Mouse (Mus musculus) hindbrain, embryonic 13.5 days (tissue): ENCODE results near the gene Rapgefl1. TPM values are rescaled to one million over a fixed set of nuclear protein-coding genes. Genes with fewer than 3 reads are reported as not detected.
A peak's percentile ranks its signal among the peaks of the same experiment; 100 is the strongest.

Experiments
- ATAC-seq: fragments of 200-750 bp; cut with Nextera tagmentation; 2 replicates; pipeline ENCODE4 v1.8.0; 2017; ENCODE audit warnings: moderate TSS enrichment; ENCODE audit not compliant: low FRiP score
- H3K27ac ChIP-seq: fragments of 300-500 bp; sonication (generic); 2 replicates; pipeline ENCODE4 v1.5.1; 2015; ENCODE audit warnings: inconsistent platforms, mild to moderate bottlenecking, moderate library complexity
- H3K27me3 ChIP-seq: fragments of 300-500 bp; sonication (generic); 2 replicates; pipeline ENCODE4 v1.6.1; 2015; ENCODE audit warnings: mild to moderate bottlenecking, inconsistent platforms
- H3K36me3 ChIP-seq: fragments of 300-500 bp; sonication (generic); 2 replicates; pipeline ENCODE4 v1.6.1; 2015; ENCODE audit warnings: mild to moderate bottlenecking, inconsistent platforms
- H3K4me1 ChIP-seq: fragments of 300-500 bp; sonication (generic); replicated peaks from 2 replicates; pipeline ENCODE4 v1.6.1; 2015; ENCODE audit warnings: inconsistent platforms
- H3K4me2 ChIP-seq: fragments of 300-500 bp; sonication (generic); 2 replicates; pipeline ENCODE4 v1.6.1; 2015; ENCODE audit warnings: inconsistent platforms, mild to moderate bottlenecking, moderate library complexity
- H3K4me3 ChIP-seq: fragments of 300-500 bp; sonication (generic); 2 replicates; pipeline ENCODE4 v1.5.1; 2015; ENCODE audit warnings: mild to moderate bottlenecking, inconsistent platforms
- H3K9ac ChIP-seq: fragments of 300-500 bp; sonication (generic); 2 replicates; pipeline ENCODE4 v1.6.1; 2015; ENCODE audit warnings: mild to moderate bottlenecking, inconsistent platforms
- H3K9me3 ChIP-seq: fragments of 300-500 bp; sonication (generic); 2 replicates; pipeline ENCODE4 v1.6.1; 2016; ENCODE audit warnings: inconsistent platforms
- WGBS: fragments of 180-500 bp; shearing (Covaris S2); methylation state at CpG from one replicate; pipeline ENCODE4 v1.1.7; 2015; 5-methylcytosine and 5-hydroxymethylcytosine counted together
- polyA plus RNA-seq: library from polyadenylated mRNA; unstranded; fragments of >200 nt; fragmentation: Nextera tagmentation; extraction: Ambion mirVana; gene quantifications from 2 replicates; pipeline ENCODE4 v1.2.1, GENCODE M21; 2015

Rapgefl1 gene
- polyA plus RNA-seq, 1 experiment from 2014 or later = 6.2 TPM

GRCm38 (mm10) chr11:98870791-98871190 is 34.2 kb downstream of the Rapgefl1 start:
- Histone ChIP-seq H3K36me3 (peaks cover 56% of the 10 kb centered on the region), H3K27ac (no peak overlapping the region), H3K4me2 (no peak overlapping the region), H3K9ac (no peak overlapping the region), H3K9me3 (no peaks in the 10 kb centered on the region), H3K4me3 (no peak overlapping the region), H3K27me3 (no peaks in the 10 kb centered on the region), H3K4me1 (peaks cover 31% of the 10 kb centered on the region)
- ATAC-seq = no peak
- WGBS = 84% methylated on average over 5 of the region's 5 CpGs

GRCm38 (mm10) chr11:98871416-98871815 is 34.8 kb downstream of the Rapgefl1 start:
- WGBS = 70% methylated on average over 4 of the region's 4 CpGs
- H3K4me3 ChIP-seq = no peak overlapping the region
- H3K9me3 ChIP-seq = no peaks in the 10 kb centered on the region
- no peak overlapping the region for H3K27ac ChIP-seq
- ATAC-seq = no peak
- no peak overlapping the region for H3K4me2 ChIP-seq
- H3K36me3 ChIP-seq = peaks cover 56% of the 10 kb centered on the region
- peaks cover 25% of the 10 kb centered on the region for H3K4me1 ChIP-seq
- H3K9ac ChIP-seq = no peak overlapping the region
- H3K27me3 ChIP-seq = no peaks in the 10 kb centered on the region

- no peak overlapping the region for H3K4me2 ChIP-seq
- peaks cover 50% of the 10 kb centered on the region for H3K36me3 ChIP-seq
- H3K9ac ChIP-seq = no peak overlapping the region
- WGBS = 57% methylated on average over 4 of the region's 4 CpGs
- H3K4me3 ChIP-seq = no peak overlapping the region
- H3K27ac ChIP-seq = no peak overlapping the region
- H3K27me3 ChIP-seq = no peaks in the 10 kb centered on the region
- no peak for ATAC-seq
- H3K9me3 ChIP-seq = no peaks in the 10 kb centered on the region
- peaks cover 20% of the 10 kb centered on the region for H3K4me1 ChIP-seq
These were observed 35.5 kb downstream of the Rapgefl1 start for GRCm38 (mm10) chr11:98872040-98872439.

GRCm38 (mm10) chr11:98873900-98874299 is 37.3 kb downstream of the Rapgefl1 start:
- H3K4me1 ChIP-seq = peaks cover 8% of the 10 kb centered on the region; the same call in 1 of the 2 replicates
- no peak overlapping the region for H3K4me2 ChIP-seq
- no peaks in the 10 kb centered on the region for H3K9me3 ChIP-seq
- H3K36me3 ChIP-seq = peaks cover 36% of the 10 kb centered on the region
- 94% methylated on average over 9 of the region's 9 CpGs for WGBS
- no peak overlapping the region for H3K4me3 ChIP-seq
- H3K27ac ChIP-seq = no peak overlapping the region
- no peak overlapping the region for H3K9ac ChIP-seq
- ATAC-seq = no peak
- no peaks in the 10 kb centered on the region for H3K27me3 ChIP-seq

GRCm38 (mm10) chr11:98877001-98877400 is 40.4 kb downstream of the Rapgefl1 start:
- Histone ChIP-seq H3K27me3 (no peaks in the 10 kb centered on the region), H3K27ac (no peak overlapping the region), H3K4me3 (no peak overlapping the region), H3K36me3 (peaks cover 31% of the 10 kb centered on the region), H3K9ac (no peak overlapping the region), H3K4me2 (no peak overlapping the region), H3K4me1 (no peaks in the 10 kb centered on the region; the same call in 1 of the 2 replicates), H3K9me3 (no peaks in the 10 kb centered on the region)
- ATAC-seq = no peak
- WGBS = 73% methylated on average over 9 of the region's 9 CpGs

GRCm38 (mm10) chr11:98887703-98888102 is 51.1 kb downstream of the Rapgefl1 start:
- peaks cover 82% of the 10 kb centered on the region for H3K36me3 ChIP-seq
- no peak for ATAC-seq
- no peak overlapping the region for H3K9ac ChIP-seq
- H3K9me3 ChIP-seq = no peaks in the 10 kb centered on the region
- no peak overlapping the region for H3K4me3 ChIP-seq
- 97% methylated on average over 3 of the region's 3 CpGs for WGBS
- H3K4me2 ChIP-seq = no peak overlapping the region
- no peak overlapping the region for H3K27ac ChIP-seq
- no peaks in the 10 kb centered on the region for H3K27me3 ChIP-seq
- no peaks in the 10 kb centered on the region for H3K4me1 ChIP-seq

GRCm38 (mm10) chr11:98889077-98889476 is 52.5 kb downstream of the Rapgefl1 start:
- Histone ChIP-seq H3K9me3 (no peaks in the 10 kb centered on the region), H3K4me1 (no peaks in the 10 kb centered on the region), H3K36me3 (peaks cover 95% of the 10 kb centered on the region), H3K27me3 (no peaks in the 10 kb centered on the region), H3K4me3 (no peak overlapping the region), H3K9ac (no peak overlapping the region), H3K27ac (no peak overlapping the region), H3K4me2 (no peak overlapping the region)
- ATAC-seq = no peak
- WGBS = 98% methylated on average over 4 of the region's 4 CpGs

- Histone ChIP-seq H3K36me3 (peaks cover 95% of the 10 kb centered on the region), H3K27me3 (no peaks in the 10 kb centered on the region), H3K27ac (no peak overlapping the region), H3K9me3 (no peaks in the 10 kb centered on the region), H3K4me3 (no peak overlapping the region), H3K4me2 (no peak overlapping the region), H3K9ac (no peak overlapping the region), H3K4me1 (no peaks in the 10 kb centered on the region)
- WGBS = 94% methylated on average over 5 of the region's 5 CpGs
- ATAC-seq = no peak
These were observed 53.4 kb downstream of the Rapgefl1 start for GRCm38 (mm10) chr11:98889977-98890376.

- Histone ChIP-seq H3K4me2 (no peak overlapping the region), H3K4me3 (no peak overlapping the region), H3K27ac (no peak overlapping the region), H3K27me3 (no peaks in the 10 kb centered on the region), H3K9ac (no peak overlapping the region), H3K4me1 (no peaks in the 10 kb centered on the region), H3K9me3 (no peaks in the 10 kb centered on the region), H3K36me3 (peaks cover 96% of the 10 kb centered on the region)
- 49% methylated on average over 5 of the region's 5 CpGs for WGBS
- ATAC-seq = no peak
These were observed 55.8 kb downstream of the Rapgefl1 start for GRCm38 (mm10) chr11:98892426-98892825.

- Histone ChIP-seq H3K27ac (no peak overlapping the region), H3K9me3 (no peaks in the 10 kb centered on the region), H3K9ac (no peak overlapping the region), H3K4me2 (no peak overlapping the region), H3K36me3 (peaks cover 69% of the 10 kb centered on the region), H3K4me1 (0 out of 2 replicates have a peak, but pooled peaks cover 6% of the 10 kb centered on the region), H3K4me3 (no peak overlapping the region), H3K27me3 (no peaks in the 10 kb centered on the region)
- no peak for ATAC-seq
- 87% methylated on average over 12 of the region's 12 CpGs for WGBS
These were observed 64.0 kb downstream of the Rapgefl1 start for GRCm38 (mm10) chr11:98900529-98901125.

- H3K4me1 ChIP-seq = peaks cover 6% of the 10 kb centered on the region
- H3K9ac ChIP-seq = 0 out of 2 replicates have a peak overlapping the region, but pooled peaks have one; percentile 14
- no peak overlapping the region; the same call in 1 of the 2 replicates for H3K27ac ChIP-seq
- peaks cover 50% of the 10 kb centered on the region for H3K36me3 ChIP-seq
- H3K4me3 ChIP-seq = no peak overlapping the region
- ATAC-seq = no peak
- no peaks in the 10 kb centered on the region for H3K9me3 ChIP-seq
- H3K27me3 ChIP-seq = no peaks in the 10 kb centered on the region
- H3K4me2 ChIP-seq = no peak overlapping the region
- WGBS = 11% methylated on average over 10 of the region's 10 CpGs
These were observed 66.1 kb downstream of the Rapgefl1 start for GRCm38 (mm10) chr11:98902621-98903245.
